Mouse (Mus musculus) lung, adult 18-20 months (tissue): ENCODE measurements at regions not wholly inside any gene's neighbourhood (a gene's known extent, or its start where the extent isn't known, plus 50 kb on each side); places are given as distances from the start of the nearest gene placed in this dataset.

ENCODE experiments used
- DNase-seq, 2 experiments: peaks; one replicate each; pipeline ENCODE4 v3.0.0; 2022; ENCODE audit warnings: mixed read lengths in 2 of 2

- DNase-seq = peak; percentile 51 to 64
These were observed 70.7 kb downstream of the Setd4 start for GRCm38 (mm10) chr16:93533205-93533604.

GRCm38 (mm10) chr16:93531937-93532336 lies 71.9 kb downstream of the Setd4 start:
- DNase-seq = no peak

GRCm38 (mm10) chr16:93522485-93522884 lies 81.4 kb downstream of the Setd4 start:
- DNase-seq = no peak

GRCm38 (mm10) chr16:93520481-93520880 lies 83.4 kb downstream of the Setd4 start:
- no peak for DNase-seq

GRCm38 (mm10) chr16:93518620-93519019 lies 85.2 kb downstream of the Setd4 start:
- no peak for DNase-seq

- DNase-seq = no peak
These were observed 87.1 kb downstream of the Setd4 start for GRCm38 (mm10) chr16:93516793-93517192.

- DNase-seq = no peak
These were observed 88.4 kb downstream of the Setd4 start for GRCm38 (mm10) chr16:93515456-93515941.

GRCm38 (mm10) chr16:93513616-93514041 lies 90.2 kb downstream of the Setd4 start:
- DNase-seq = peak; percentile 16 to 60

GRCm38 (mm10) chr16:93511988-93512387 lies 91.9 kb downstream of the Setd4 start:
- DNase-seq = no peak

- no peak for DNase-seq
These were observed 92.3 kb downstream of the Setd4 start for GRCm38 (mm10) chr16:93511517-93511916.

- DNase-seq = no peak
These were observed 105.1 kb downstream of the Setd4 start for GRCm38 (mm10) chr16:93498800-93499199.

GRCm38 (mm10) chr16:93493337-93494002 lies 110.4 kb downstream of the Setd4 start:
- DNase-seq = peak in 1 of 2 experiments; percentile 4

GRCm38 (mm10) chr16:93486646-93487550 lies 117.0 kb downstream of the Setd4 start:
- no peak for DNase-seq

GRCm38 (mm10) chr16:93469957-93470356 lies 133.9 kb downstream of the Setd4 start:
- DNase-seq = no peak

- DNase-seq = no peak
These were observed 138.1 kb downstream of the Setd4 start for GRCm38 (mm10) chr16:93465741-93466140.

- no peak for DNase-seq
These were observed 139.0 kb downstream of the Setd4 start for GRCm38 (mm10) chr16:93464898-93465297.

GRCm38 (mm10) chr16:93463405-93463804 lies 140.5 kb downstream of the Setd4 start:
- DNase-seq = no peak

- no peak for DNase-seq
These were observed 141.6 kb downstream of the Setd4 start for GRCm38 (mm10) chr16:93462286-93462610.

- DNase-seq = peak in 1 of 2 experiments; percentile 2
These were observed 142.2 kb downstream of the Setd4 start for GRCm38 (mm10) chr16:93461406-93462285.

GRCm38 (mm10) chr16:93459497-93460240 lies 144.2 kb downstream of the Setd4 start:
- DNase-seq = no peak

GRCm38 (mm10) chr16:93458598-93459496 lies 145.0 kb downstream of the Setd4 start:
- DNase-seq = no peak
